In the genomic region with DNA sequence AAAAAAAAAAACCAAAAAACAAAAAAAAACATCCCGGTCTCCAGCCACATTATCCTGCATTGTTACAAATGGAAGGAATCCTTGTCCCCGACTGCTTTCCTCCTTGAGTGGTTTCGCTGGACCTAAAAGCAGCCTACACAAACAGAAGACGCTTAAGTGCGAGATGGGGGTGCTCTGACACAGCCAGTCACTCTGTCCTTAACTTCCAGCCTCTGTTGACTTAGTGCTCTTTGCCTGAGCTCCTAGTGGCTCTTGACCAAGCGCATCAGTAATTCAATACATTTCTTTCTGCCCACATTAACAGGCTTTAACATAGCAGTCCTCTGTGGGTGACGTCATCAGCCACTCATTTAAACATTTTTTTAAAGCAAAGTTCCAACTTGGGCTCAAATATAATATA, we compare ENCODE assay signal across 23 mouse cellular contexts. TPM values are rescaled to one million over a fixed set of nuclear protein-coding genes. Genes with fewer than 3 reads are reported as not detected.
A peak's percentile ranks its signal among the peaks of the same experiment; 100 is the strongest.
DNase-seq lines count a peak whose midpoint lies in the region; ATAC-seq and TF ChIP-seq lines count a peak whose summit lies in the region.
"Had no signal": no experiment of that assay in that cellular context is flagged by ENCODE, and none has a peak within 500 bp of the region (broad histone marks: within the 10 kb centered on the region; RNA-seq: fewer than 3 reads in every experiment).

No protein-coding gene starts in this region.

- H3K4me1 ChIP-seq in embryonic facial prominence, embryonic 14.5 days (ENCODE audit: control insufficient read depth, insufficient read depth, low read length) = 0 out of 2 replicates have a peak, but pooled peaks cover 3% of the 10 kb centered on the region
- H3K4me1 ChIP-seq in embryonic facial prominence, embryonic 10.5 days = peaks cover 15% of the 10 kb centered on the region
- peaks cover 3% of the 10 kb centered on the region; the same call in 1 of the 2 replicates for H3K4me1 ChIP-seq in lung, embryonic 14.5 days (ENCODE audit: insufficient read depth)
- no peaks in the 10 kb centered on the region for H3K4me1 ChIP-seq in forebrain, embryonic 14.5 days (ENCODE audit: control insufficient read depth, insufficient read depth, low read length)
- H3K4me1 ChIP-seq: heart, embryonic 10.5 days had no signal

- H3K4me2 ChIP-seq in embryonic facial prominence, embryonic 14.5 days (ENCODE audit: low read depth, low read length) = no peak overlapping the region
- H3K4me2 ChIP-seq in lung, embryonic 14.5 days = no peak overlapping the region; the same call in 1 of the 2 replicates
- H3K4me2 ChIP-seq in forebrain, embryonic 14.5 days (ENCODE audit: low read length) = no peak overlapping the region
- H3K4me2 ChIP-seq: heart, embryonic 15.5 days; hindbrain, embryonic 13.5 days had no signal

- no peaks in the 10 kb centered on the region for H3K9me3 ChIP-seq in embryonic facial prominence, embryonic 14.5 days (ENCODE audit: control insufficient read depth, low read length)
- H3K9me3 ChIP-seq in embryonic facial prominence, embryonic 10.5 days = no peaks in the 10 kb centered on the region
- no peaks in the 10 kb centered on the region for H3K9me3 ChIP-seq in lung, embryonic 14.5 days (ENCODE audit: low read depth, low read length)
- H3K9me3 ChIP-seq in forebrain, embryonic 14.5 days (replicated peaks; ENCODE audit: control insufficient read depth, low read length) = no peaks in the 10 kb centered on the region
- H3K9me3 ChIP-seq: heart, embryonic 10.5 days; heart, embryonic 15.5 days; hindbrain, embryonic 13.5 days had no signal

- no peak for ATAC-seq in embryonic facial prominence, embryonic 14.5 days (ENCODE audit: low read depth)
- ATAC-seq in lung, embryonic 14.5 days (ENCODE audit: insufficient read depth) = peak; percentile 72; the same call in 1 of the 2 replicates
- no peak for ATAC-seq in forebrain, embryonic 14.5 days
- ATAC-seq: activated CD4-positive, CD25-positive, alpha-beta regulatory T cell, adult 4 months; forebrain, embryonic 16.5 days; Patski had no signal

- no peaks in the 10 kb centered on the region for H3K27me3 ChIP-seq in embryonic facial prominence, embryonic 14.5 days (replicated peaks; ENCODE audit: control insufficient read depth, insufficient read depth, low read length)
- no peaks in the 10 kb centered on the region for H3K27me3 ChIP-seq in embryonic facial prominence, embryonic 10.5 days (replicated peaks; ENCODE audit: low read depth, poor library complexity, severe bottlenecking)
- H3K27me3 ChIP-seq in lung, embryonic 14.5 days (ENCODE audit: insufficient read depth, low read length) = no peaks in the 10 kb centered on the region
- no peaks in the 10 kb centered on the region for H3K27me3 ChIP-seq in forebrain, embryonic 14.5 days (replicated peaks; ENCODE audit: control insufficient read depth, insufficient read depth, low read length)
- H3K27me3 ChIP-seq: Patski had no signal

- no peak overlapping the region for H3K9ac ChIP-seq in embryonic facial prominence, embryonic 14.5 days (ENCODE audit: low read depth, low read length)
- H3K9ac ChIP-seq in lung, embryonic 14.5 days = no peak overlapping the region
- H3K9ac ChIP-seq in forebrain, embryonic 14.5 days (ENCODE audit: low read length) = no peak overlapping the region
- H3K9ac ChIP-seq: heart, embryonic 15.5 days; hindbrain, embryonic 13.5 days had no signal

- WGBS in embryonic facial prominence, embryonic 14.5 days = 51% methylated on average over 7 of the region's 7 CpGs
- WGBS in embryonic facial prominence, embryonic 10.5 days = 74% methylated on average over 7 of the region's 7 CpGs
- 40% methylated on average over 7 of the region's 7 CpGs for WGBS in lung, embryonic 14.5 days
- WGBS in forebrain, embryonic 14.5 days = 77% methylated on average over 7 of the region's 7 CpGs

- no peak overlapping the region for H3K4me3 ChIP-seq in embryonic facial prominence, embryonic 14.5 days (ENCODE audit: low read depth, low read length)
- no peak overlapping the region for H3K4me3 ChIP-seq in embryonic facial prominence, embryonic 10.5 days
- no peak overlapping the region for H3K4me3 ChIP-seq in lung, embryonic 14.5 days (ENCODE audit: low read depth, low read length)
- no peak overlapping the region for H3K4me3 ChIP-seq in forebrain, embryonic 14.5 days (ENCODE audit: low read depth, low read length)
- H3K4me3 ChIP-seq: heart, embryonic 10.5 days; heart, embryonic 15.5 days; hindbrain, embryonic 13.5 days had no signal

- no peaks in the 10 kb centered on the region for H3K36me3 ChIP-seq in embryonic facial prominence, embryonic 14.5 days (ENCODE audit: control insufficient read depth, insufficient read depth, low read length)
- no peaks in the 10 kb centered on the region for H3K36me3 ChIP-seq in embryonic facial prominence, embryonic 10.5 days (replicated peaks)
- no peaks in the 10 kb centered on the region for H3K36me3 ChIP-seq in lung, embryonic 14.5 days (ENCODE audit: insufficient read depth)
- no peaks in the 10 kb centered on the region for H3K36me3 ChIP-seq in forebrain, embryonic 14.5 days (ENCODE audit: control insufficient read depth, insufficient read depth, low read length)
- H3K36me3 ChIP-seq: heart, embryonic 10.5 days; heart, embryonic 15.5 days; hindbrain, embryonic 13.5 days had no signal

- H3K27ac ChIP-seq in embryonic facial prominence, embryonic 14.5 days (replicated peaks; ENCODE audit: low read depth, low read length) = no peak overlapping the region
- no peak overlapping the region for H3K27ac ChIP-seq in embryonic facial prominence, embryonic 10.5 days (replicated peaks)
- H3K27ac ChIP-seq in lung, embryonic 14.5 days (ENCODE audit: low read depth) = peak overlapping the region; percentile 82
- H3K27ac ChIP-seq in forebrain, embryonic 14.5 days (ENCODE audit: low read depth, low read length) = no peak overlapping the region
- H3K27ac ChIP-seq: heart, embryonic 10.5 days; heart, embryonic 15.5 days; hindbrain, embryonic 13.5 days had no signal

- peak; percentile 35 for DNase-seq in embryonic facial prominence, embryonic 14.5 days (ENCODE audit: low spot score)
- DNase-seq in embryonic facial prominence, embryonic 10.5 days (ENCODE audit: low spot score) = no peak
- DNase-seq in lung, embryonic 14.5 days = peak; percentile 46
- no peak for DNase-seq in lung, postnatal 14 days
- DNase-seq in lung, postnatal 10 days = peak; percentile 27
- DNase-seq in kidney, adult 11 months = no peak
- no peak for DNase-seq in forebrain, embryonic 14.5 days (ENCODE audit: low spot score)
- DNase-seq: adrenal gland, adult 2 months; adrenal gland, postnatal 25 days; B cell, adult 2 months; cerebellum, adult 18-20 months; gastrocnemius, postnatal 10 days; heart, adult 18-20 months; heart, postnatal 14 days had no signal

- TF ChIP-seq CTCF in lung, embryonic 14.5 days (IDR thresholded peaks at IDR 0.05; ENCODE audit: low read depth) = no peak

RNA-seq across cellular contexts. Expression of a gene that starts 8.7 kb away (rescaled TPM):
- 3.9 and 4.1 TPM in 2 replicates for polyA plus RNA-seq in embryonic facial prominence, embryonic 14.5 days (2014; fragmentation: Nextera tagmentation; extraction: Ambion mirVana)
- 0.68 and 1.0 TPM in 2 replicates for polyA plus RNA-seq in embryonic facial prominence, embryonic 10.5 days (2016; fragmentation: Nextera tagmentation; extraction: Ambion mirVana)
- 2.3 and 2.5 TPM in 2 replicates for polyA plus RNA-seq in lung, embryonic 14.5 days (2014; fragmentation: Nextera tagmentation; extraction: Ambion mirVana)
- 1.9 and 2.5 TPM in 2 replicates for polyA plus RNA-seq in forebrain, embryonic 14.5 days (2014; fragmentation: Nextera tagmentation; extraction: Ambion mirVana)

RNA-seq across cellular contexts. Expression of a gene that starts 17.5 kb away (rescaled TPM):
- polyA plus RNA-seq in embryonic facial prominence, embryonic 14.5 days (2014; fragmentation: Nextera tagmentation; extraction: Ambion mirVana) = not detected in 2 replicates
- not detected in 2 replicates for polyA plus RNA-seq in embryonic facial prominence, embryonic 10.5 days (2016; fragmentation: Nextera tagmentation; extraction: Ambion mirVana)
- polyA plus RNA-seq in lung, embryonic 14.5 days (2014; fragmentation: Nextera tagmentation; extraction: Ambion mirVana) = not detected in 2 replicates
- polyA plus RNA-seq in forebrain, embryonic 14.5 days (2014; fragmentation: Nextera tagmentation; extraction: Ambion mirVana) = not detected in 2 replicates
- polyA plus RNA-seq: activated CD4-positive, CD25-positive, alpha-beta regulatory T cell, adult 4 months; adrenal gland, adult 2 months; embryonic facial prominence, embryonic 11.5 days; forebrain, embryonic 11.5 days; forebrain, embryonic 16.5 days; frontal cortex, adult 2 months; heart, embryonic 10.5 days; heart, embryonic 15.5 days; Patski had no signal

Comparison
In these comparisons a context has a peak if more than half of its experiments do, and no peak if none do; other contexts are left out.
1. DNase-seq: peak in embryonic facial prominence, embryonic 14.5 days (single experiment), lung, embryonic 14.5 days (single experiment) and lung, postnatal 10 days (single experiment); none in embryonic facial prominence, embryonic 10.5 days (single experiment), lung, postnatal 14 days (single experiment), kidney, adult 11 months (single experiment) and forebrain, embryonic 14.5 days (single experiment).